Mouse (Mus musculus) bone marrow, adult 2 months (tissue): ENCODE measurements at regions not wholly inside any gene's neighbourhood (a gene's known extent, or its start where the extent isn't known, plus 50 kb on each side); places are given as distances from the start of the nearest gene placed in this dataset.

ENCODE experiments used
- CTCF ChIP-seq: fragments of 200-500 bp; IDR thresholded peaks from 2 replicates; pipeline ENCODE4 v1.5.1; 2011; ENCODE audit warnings: low read length, control low read depth; ENCODE audit not compliant: control insufficient read depth, insufficient read depth
- POLR2A ChIP-seq: fragments of 200-500 bp; IDR thresholded peaks from 2 replicates; pipeline ENCODE4 v1.6.1; 2011; ENCODE audit warnings: low read depth, mild to moderate bottlenecking, control low read depth, low read length, borderline replicate concordance; ENCODE audit not compliant: control insufficient read depth

GRCm38 (mm10) chr13:47557196-47557974 lies 434.9 kb downstream of the Rnf144b start:
- no peak for TF ChIP-seq CTCF
- TF ChIP-seq POLR2A, result no peak
